Mouse (Mus musculus) heart, embryonic 16.5 days (tissue): Measurements from ENCODE around the gene Chmp2a. TPM values are rescaled to one million over a fixed set of nuclear protein-coding genes. Genes with fewer than 3 reads are reported as not detected.

Experiments used
- ATAC-seq: fragments of 200-750 bp; cut with Nextera tagmentation; replicated peaks from 2 replicates; pipeline ENCODE4 v1.8.0; 2017; ENCODE audit warnings: moderate number of reproducible peaks; ENCODE audit not compliant: insufficient read depth, low FRiP score; ENCODE audit errors: extremely low read depth
- H3K27ac ChIP-seq: fragments of 300-500 bp; sonication (generic); 2 replicates; pipeline ENCODE4 v1.5.1; 2014; ENCODE audit warnings: mild to moderate bottlenecking, low read length, control low read depth, moderate library complexity
- H3K27me3 ChIP-seq: fragments of 300-500 bp; sonication (generic); 2 replicates; pipeline ENCODE4 v1.6.1; 2014; ENCODE audit warnings: low read length, mixed read lengths; ENCODE audit not compliant: control insufficient read depth, insufficient read depth
- H3K36me3 ChIP-seq: fragments of 300-500 bp; sonication (generic); 2 replicates; pipeline ENCODE4 v1.6.1; 2014; ENCODE audit not compliant: control insufficient read depth, insufficient read depth
- H3K4me1 ChIP-seq: fragments of 300-500 bp; sonication (generic); 2 replicates; pipeline ENCODE4 v1.6.1; 2014; ENCODE audit warnings: low read length, mixed read lengths; ENCODE audit not compliant: control insufficient read depth, insufficient read depth
- H3K4me2 ChIP-seq: fragments of 300-500 bp; sonication (generic); 2 replicates; pipeline ENCODE4 v1.6.1; 2014; ENCODE audit warnings: low read depth, mild to moderate bottlenecking, control low read depth, low read length
- H3K4me3 ChIP-seq: fragments of 300-500 bp; sonication (generic); 2 replicates; pipeline ENCODE4 v1.5.1; 2014; ENCODE audit warnings: mild to moderate bottlenecking, control low read depth, low read length
- H3K9ac ChIP-seq: fragments of 300-500 bp; sonication (generic); 2 replicates; pipeline ENCODE4 v1.6.1; 2014; ENCODE audit warnings: low read length, control low read depth
- H3K9me3 ChIP-seq: fragments of 300-500 bp; sonication (generic); replicated peaks from 2 replicates; pipeline ENCODE4 v1.6.1; 2016; ENCODE audit warnings: low read length; ENCODE audit not compliant: control insufficient read depth
- WGBS: fragments of 180-500 bp; shearing (Covaris S2); extraction: QIAGEN DNeasy Blood & Tissue Kit; methylation state at CpG from one replicate; pipeline ENCODE4 v1.1.7; 2014; 5-methylcytosine and 5-hydroxymethylcytosine counted together
- polyA plus RNA-seq: library from polyadenylated mRNA; unstranded; fragments of >200 nt; fragmentation: Nextera tagmentation; extraction: Ambion mirVana; gene quantifications from 2 replicates; pipeline ENCODE4 v1.2.1, GENCODE M21; 2015

Chmp2a gene
- polyA plus RNA-seq, 1 experiment from 2014 or later: 146 TPM

DNA sequence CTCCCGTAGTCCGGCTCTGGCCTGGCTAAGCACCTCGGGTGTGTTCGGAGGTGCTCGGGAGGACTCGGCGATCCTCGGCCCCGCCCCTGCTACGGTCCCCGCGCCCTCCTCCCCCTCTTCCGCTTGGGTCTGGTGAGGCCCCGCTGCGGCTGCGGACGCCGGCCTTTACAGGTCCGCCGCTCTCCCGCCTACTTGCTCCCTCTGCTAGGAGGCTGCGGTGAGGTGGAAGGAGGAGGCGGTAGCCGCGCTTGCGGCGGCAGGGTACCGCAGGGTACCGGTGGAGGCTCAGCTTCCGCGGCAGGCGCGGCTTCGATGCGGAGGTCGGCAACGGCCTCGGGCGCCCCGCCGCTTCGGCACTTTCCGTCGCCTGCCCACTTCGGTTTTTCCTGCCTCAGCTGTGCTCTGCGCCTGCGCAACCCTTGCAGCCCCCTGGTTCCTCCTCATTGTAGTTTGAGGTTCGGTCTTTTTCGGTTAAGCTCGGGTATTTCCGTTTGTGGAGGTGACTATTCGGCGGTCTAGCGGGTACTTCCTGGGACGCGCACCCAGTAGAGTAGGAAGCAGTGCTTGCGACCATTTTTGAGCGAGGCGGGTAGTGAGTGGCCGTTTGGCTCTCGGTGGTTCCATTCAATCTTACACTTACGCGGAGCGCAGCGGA is 3.4 kb upstream of the Chmp2a start, which contains the start of gene Ube2m:
Gene Ube2m, minus strand, starts transcription at position 375 of the 655 bp plus-strand sequence.
- Histone ChIP-seq H3K27ac (peak within 1 kb of the TSS; percentile 99), H3K9ac (peak within 1 kb of the TSS; percentile 90), H3K36me3 (peaks cover 12% of the 10 kb centered on the region), H3K4me2 (peak within 1 kb of the TSS; percentile 96), H3K4me3 (peak within 1 kb of the TSS; percentile 87), H3K27me3 (peaks cover 9% of the 10 kb centered on the region), H3K4me1 (peaks cover 32% of the 10 kb centered on the region), H3K9me3 (no peaks in the 10 kb centered on the region; the same call in 1 of the 2 replicates)
- peak; percentile 91 for ATAC-seq
- 0% methylated on average over 63 of the region's 65 CpGs for WGBS

DNA sequence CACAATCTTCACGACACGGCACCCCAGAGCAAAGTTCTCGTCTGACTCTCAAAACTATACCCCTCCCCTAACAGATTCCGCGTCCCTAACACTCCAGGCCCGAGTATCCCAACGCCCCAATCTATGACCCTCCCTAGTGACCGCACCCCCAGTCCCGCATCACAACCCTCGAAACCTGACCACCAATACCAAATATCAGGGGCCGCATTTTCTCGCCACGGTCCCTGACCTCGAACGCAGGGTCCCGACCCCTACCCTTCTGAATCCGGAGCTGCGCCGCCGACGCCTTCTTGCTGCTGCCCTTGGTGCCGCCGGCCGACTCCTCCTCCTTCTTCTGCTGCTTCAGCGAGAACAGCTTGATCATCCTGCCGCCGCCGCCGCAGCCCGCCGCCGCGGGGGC is 2.8 kb upstream of the Chmp2a start:
- Histone ChIP-seq H3K36me3 (peaks cover 15% of the 10 kb centered on the region), H3K4me1 (peaks cover 33% of the 10 kb centered on the region), H3K27ac (peak overlapping the region; percentile 99), H3K4me3 (peak overlapping the region; percentile 87), H3K27me3 (peaks cover 4% of the 10 kb centered on the region; the same call in 1 of the 2 replicates), H3K9me3 (no peaks in the 10 kb centered on the region), H3K9ac (peak overlapping the region; percentile 90), H3K4me2 (peak overlapping the region; percentile 96)
- under 1% methylated on average over 32 of the region's 33 CpGs for WGBS
- peak; percentile 4; the same call in 1 of the 2 replicates for ATAC-seq

- H3K27ac ChIP-seq: peak overlapping the region; percentile 99
- 29% methylated on average over 4 of the region's 4 CpGs for WGBS
- H3K4me2 ChIP-seq: peak overlapping the region; percentile 96
- peaks cover 33% of the 10 kb centered on the region for H3K4me1 ChIP-seq
- ATAC-seq: no peak
- H3K4me3 ChIP-seq: peak overlapping the region; percentile 87
- peak overlapping the region; percentile 90 for H3K9ac ChIP-seq
- H3K27me3 ChIP-seq: no peaks in the 10 kb centered on the region
- peaks cover 19% of the 10 kb centered on the region for H3K36me3 ChIP-seq
- H3K9me3 ChIP-seq: no peaks in the 10 kb centered on the region
Observed at GRCm38 (mm10) chr7:13036806-13037205, 2.2 kb upstream of the Chmp2a start.

GRCm38 (mm10) chr7:13035211-13035855 is 726 bp upstream of the Chmp2a start:
- Histone ChIP-seq H3K9ac (peak overlapping the region; percentile 62; the same call in 1 of the 2 replicates), H3K4me2 (peak overlapping the region; percentile 86; the same call in 1 of the 2 replicates), H3K4me3 (no peak overlapping the region; the same call in 1 of the 2 replicates), H3K36me3 (peaks cover 34% of the 10 kb centered on the region), H3K4me1 (peaks cover 33% of the 10 kb centered on the region), H3K9me3 (no peaks in the 10 kb centered on the region), H3K27me3 (no peaks in the 10 kb centered on the region), H3K27ac (peak overlapping the region; percentile 85)
- WGBS: 86% methylated on average over 17 of the region's 17 CpGs
- no peak for ATAC-seq

GRCm38 (mm10) chr7:13033451-13034147 is 1.0 kb downstream of the Chmp2a start:
- peaks cover 24% of the 10 kb centered on the region for H3K4me1 ChIP-seq
- H3K27ac ChIP-seq: peak overlapping the region; percentile 85
- ATAC-seq: no peak
- H3K36me3 ChIP-seq: peaks cover 51% of the 10 kb centered on the region
- 42% methylated on average over 13 of the region's 13 CpGs for WGBS
- H3K27me3 ChIP-seq: no peaks in the 10 kb centered on the region
- H3K9ac ChIP-seq: peak overlapping the region; percentile 85
- H3K4me2 ChIP-seq: peak overlapping the region; percentile 86
- H3K9me3 ChIP-seq: no peaks in the 10 kb centered on the region
- peak overlapping the region; percentile 74 for H3K4me3 ChIP-seq

- Histone ChIP-seq H3K9me3 (no peaks in the 10 kb centered on the region), H3K36me3 (peaks cover 62% of the 10 kb centered on the region), H3K27me3 (no peaks in the 10 kb centered on the region), H3K4me1 (peaks cover 24% of the 10 kb centered on the region), H3K4me3 (no peak overlapping the region), H3K4me2 (no peak overlapping the region), H3K27ac (no peak overlapping the region), H3K9ac (no peak overlapping the region)
- ATAC-seq: no peak
- WGBS: 86% methylated on average over 7 of the region's 7 CpGs
Observed at GRCm38 (mm10) chr7:13032541-13032940, 2.1 kb downstream of the Chmp2a start.

DNA sequence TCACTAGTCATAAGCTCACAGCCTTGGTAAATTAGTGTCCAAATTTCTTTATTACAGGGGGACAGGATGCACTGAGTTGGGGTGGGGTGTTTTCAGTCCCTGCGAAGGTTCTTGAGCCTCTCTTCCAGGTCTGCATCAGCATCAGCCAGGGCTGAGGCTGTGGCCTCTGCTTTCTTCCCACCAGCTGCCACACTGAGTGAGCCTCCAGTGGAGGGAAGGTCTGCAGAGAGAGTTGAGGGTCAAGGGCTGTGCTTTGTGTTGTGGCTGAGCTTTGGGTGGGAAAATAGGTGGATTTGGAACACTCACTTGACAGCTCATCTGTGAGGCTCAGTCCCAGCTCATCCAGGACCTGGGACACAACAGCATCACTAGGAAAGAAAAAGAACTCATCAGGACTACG is 2.6 kb downstream of the Chmp2a start:
- H3K27me3 ChIP-seq: no peaks in the 10 kb centered on the region
- H3K4me2 ChIP-seq: no peak overlapping the region
- peaks cover 68% of the 10 kb centered on the region for H3K36me3 ChIP-seq
- H3K27ac ChIP-seq: no peak overlapping the region
- WGBS: 83% methylated on average over 2 of the region's 2 CpGs
- no peak overlapping the region for H3K9ac ChIP-seq
- H3K4me3 ChIP-seq: no peak overlapping the region
- no peaks in the 10 kb centered on the region for H3K9me3 ChIP-seq
- no peak for ATAC-seq
- H3K4me1 ChIP-seq: peaks cover 24% of the 10 kb centered on the region

GRCm38 (mm10) chr7:13031069-13031468 is 3.5 kb downstream of the Chmp2a start:
- no peak overlapping the region for H3K27ac ChIP-seq
- ATAC-seq: no peak
- peaks cover 74% of the 10 kb centered on the region for H3K36me3 ChIP-seq
- no peaks in the 10 kb centered on the region for H3K27me3 ChIP-seq
- no peaks in the 10 kb centered on the region for H3K9me3 ChIP-seq
- no peak overlapping the region for H3K9ac ChIP-seq
- no peak overlapping the region for H3K4me2 ChIP-seq
- 76% methylated on average over 5 of the region's 5 CpGs for WGBS
- peaks cover 22% of the 10 kb centered on the region for H3K4me1 ChIP-seq
- no peak overlapping the region for H3K4me3 ChIP-seq
